Mouse (Mus musculus): ENCODE results near the gene Cdk15.

Gene Cdk15

DNA sequence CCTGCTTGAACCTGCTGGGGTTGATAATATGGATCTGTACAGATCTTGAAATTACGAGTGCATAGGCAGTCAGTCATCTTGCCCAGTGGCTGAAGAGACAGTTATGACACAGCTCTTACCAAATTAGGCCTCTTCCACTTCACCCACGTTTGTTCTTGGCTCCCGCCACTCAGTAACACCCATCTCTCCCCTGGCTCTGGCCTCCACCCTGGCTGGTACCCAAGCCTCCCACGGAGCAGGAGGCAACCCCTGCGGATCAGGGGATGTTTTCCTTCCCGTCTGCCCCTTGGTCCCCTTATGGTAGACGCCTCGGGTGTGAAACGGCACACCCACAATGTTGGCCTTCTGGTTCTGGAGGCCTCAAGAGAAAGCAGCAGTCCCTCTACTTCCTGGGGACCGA is 124.2 kb downstream of the Cdk15 start:
- DNase-seq: no peak

DNA sequence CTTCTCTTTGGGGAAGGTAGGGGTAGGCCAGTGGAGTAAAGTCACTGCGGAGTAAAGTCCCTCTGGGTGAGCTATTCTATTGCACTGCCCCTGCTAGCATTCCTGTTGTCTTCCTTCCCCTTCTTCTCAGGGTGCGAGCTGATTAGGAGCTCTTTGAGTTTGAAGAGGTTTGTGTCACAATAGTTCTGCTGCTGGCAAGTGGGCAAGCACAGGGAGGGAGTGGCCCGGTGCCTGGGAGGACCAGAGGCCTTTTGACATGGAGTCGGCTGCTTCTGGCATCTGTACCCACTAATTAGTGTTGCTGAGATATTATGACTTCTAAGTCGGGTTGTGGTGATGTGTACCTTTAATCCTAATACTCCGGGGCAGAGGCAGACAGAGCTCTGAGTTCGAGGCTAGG is 124.8 kb downstream of the Cdk15 start:
- no peak for DNase-seq

DNA sequence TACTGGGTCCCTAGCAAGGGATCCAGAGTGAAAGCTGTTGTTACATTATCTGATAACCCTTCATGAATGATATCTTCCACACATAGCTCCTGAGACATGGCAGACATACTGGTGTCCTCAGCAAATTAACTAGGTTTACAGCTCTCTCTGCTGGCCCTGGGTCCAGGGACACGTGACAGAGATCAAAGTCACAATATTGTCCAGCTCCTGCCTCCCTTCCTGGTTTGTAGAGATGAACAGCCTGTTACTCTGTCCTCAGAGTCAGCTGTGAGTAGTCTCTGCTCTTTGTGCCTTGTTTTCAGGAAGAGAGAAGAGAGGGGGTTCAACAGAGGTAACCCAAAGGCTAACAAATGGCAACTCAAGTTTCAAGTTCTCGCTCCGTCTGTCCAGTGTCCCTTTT is 125.8 kb downstream of the Cdk15 start:
- DNase-seq: no peak

GRCm38 (mm10) chr1:59383049-59383610 is 126.4 kb downstream of the Cdk15 start:
- no peak for DNase-seq

GRCm38 (mm10) chr1:59384400-59384799 is 127.7 kb downstream of the Cdk15 start:
- no peak for DNase-seq

DNA sequence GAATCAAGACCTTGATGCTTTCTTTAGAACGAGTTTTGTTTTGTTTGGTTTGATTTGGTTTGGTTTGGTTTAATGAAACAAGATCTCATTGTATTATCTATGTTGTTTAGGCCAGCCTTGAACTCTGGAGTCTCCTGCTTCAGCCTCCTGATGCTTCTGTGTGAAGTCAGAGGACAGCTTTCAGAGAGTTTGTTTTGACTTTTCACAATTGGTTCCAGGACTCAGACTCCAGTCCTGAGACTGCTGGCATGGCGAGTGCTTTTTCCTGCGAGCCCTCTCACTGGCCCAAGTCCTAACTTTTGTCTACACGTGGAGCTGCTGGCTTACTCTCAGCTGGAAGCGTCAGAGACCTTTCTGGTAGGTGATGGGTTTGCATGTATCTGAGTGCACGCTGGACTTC is 128.9 kb downstream of the Cdk15 start:
- DNase-seq: no peak

DNA sequence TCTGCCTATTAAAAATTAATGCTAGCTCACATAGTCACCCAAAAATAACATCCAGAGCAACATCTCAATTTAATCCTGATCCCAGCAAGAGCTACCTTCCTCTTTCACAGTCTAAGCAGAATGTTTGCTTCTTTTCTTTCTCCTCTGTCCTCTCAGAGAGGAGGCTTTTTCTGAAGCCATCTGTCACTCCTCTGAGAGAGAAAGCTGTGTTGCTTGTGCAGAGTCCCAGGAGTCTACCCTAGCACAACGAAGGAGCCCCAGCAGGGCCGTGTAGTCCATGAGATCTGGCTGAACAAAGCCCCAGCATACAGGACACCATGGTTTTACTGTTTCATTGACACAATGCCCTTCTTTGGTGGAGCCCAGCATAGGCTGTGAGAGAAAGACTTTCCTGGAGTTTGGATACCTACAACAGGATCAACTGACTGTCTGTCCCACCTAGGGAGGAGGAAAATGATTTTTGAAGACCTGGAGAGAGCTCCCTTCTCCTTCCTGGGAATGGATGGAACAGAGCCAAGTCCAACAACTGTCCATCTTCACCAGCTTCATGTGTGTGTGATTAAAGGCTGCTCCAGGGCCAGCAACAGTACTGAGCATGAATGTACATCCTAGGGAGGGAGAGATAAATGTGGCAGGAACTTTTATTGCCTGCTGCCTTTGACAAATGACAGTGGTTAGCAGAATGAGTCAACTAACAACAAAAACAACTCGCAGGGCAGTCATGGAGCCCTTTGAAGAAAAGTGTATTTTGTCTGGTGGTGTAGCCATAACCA is 131.0 kb downstream of the Cdk15 start:
- DNase-seq: no peak

DNA sequence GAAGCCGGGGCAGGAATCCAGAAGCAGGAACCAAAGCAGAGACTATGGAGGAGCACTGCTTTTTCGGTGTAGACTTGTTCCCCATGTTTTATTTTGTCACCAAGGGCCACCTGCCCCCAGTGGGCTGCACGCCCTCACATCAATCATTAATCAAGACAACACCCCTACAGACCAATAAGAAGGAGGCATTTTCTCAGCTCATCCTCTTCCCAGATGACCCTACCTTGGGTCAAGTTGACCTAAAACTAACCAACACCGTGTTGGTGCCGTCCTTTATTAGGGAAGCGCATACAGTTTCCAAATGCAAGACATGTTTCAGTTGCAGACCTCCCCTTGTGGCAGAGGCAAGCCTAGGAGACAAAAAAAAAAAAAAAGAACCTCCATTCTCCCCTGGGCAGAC is 132.5 kb downstream of the Cdk15 start:
- no peak for DNase-seq

DNA sequence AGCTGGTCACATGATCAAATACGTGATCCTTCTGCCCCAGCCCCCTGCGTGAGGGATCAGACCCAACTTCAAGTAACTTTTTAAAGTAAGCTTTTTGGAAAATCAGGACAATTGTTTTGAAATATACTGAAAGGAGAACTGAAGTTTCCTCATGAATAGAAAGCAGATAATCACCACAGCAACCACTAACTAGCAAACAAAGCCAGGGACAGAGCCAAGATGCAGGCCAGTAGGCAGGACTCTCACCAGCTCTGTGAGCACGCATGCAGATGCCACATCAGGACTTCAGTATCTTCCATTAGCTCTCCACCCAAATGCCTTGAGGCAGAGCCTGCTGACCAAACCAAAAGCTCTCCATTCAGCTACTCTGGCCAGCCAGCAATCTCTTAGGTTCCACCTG is 135.0 kb downstream of the Cdk15 start:
- no peak for DNase-seq

- no peak for DNase-seq
Measured at GRCm38 (mm10) chr1:59394072-59394471, 137.4 kb downstream of the Cdk15 start.

DNA sequence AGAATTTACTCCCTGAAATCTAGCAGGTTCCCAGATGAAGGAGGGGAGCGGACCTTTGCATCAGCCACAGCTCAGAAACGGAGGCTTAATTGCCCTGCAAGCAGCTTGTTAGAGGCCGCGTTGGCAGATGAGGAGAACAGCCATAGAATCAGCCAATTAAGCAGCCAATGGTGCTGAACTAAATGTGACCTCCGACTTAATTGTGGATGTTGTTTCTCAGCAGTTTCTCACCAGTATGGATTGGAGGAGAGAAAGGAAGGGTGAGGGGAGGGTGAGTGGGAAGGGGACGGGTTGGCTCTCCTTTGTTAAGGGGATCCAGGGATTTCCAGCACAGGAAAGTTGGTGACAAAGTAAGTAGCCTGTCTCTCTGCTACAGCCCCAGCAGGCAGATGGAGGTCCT is 137.9 kb downstream of the Cdk15 start:
- no peak for DNase-seq

- no peak for DNase-seq
Measured at GRCm38 (mm10) chr1:59395992-59396391, 139.3 kb downstream of the Cdk15 start.

GRCm38 (mm10) chr1:59399554-59400325 is 143.0 kb downstream of the Cdk15 start:
- no peak for DNase-seq

GRCm38 (mm10) chr1:59401253-59401652 is 144.5 kb downstream of the Cdk15 start:
- DNase-seq: no peak

Data from cerebellum, adult 11-12 months (tissue).